Mouse (Mus musculus): ENCODE measurements around the gene Cntnap2.
"Not testable (repeated sequence)": the region's sequence is repeated elsewhere in the genome, so short reads cannot be mapped to it uniquely, and the experiment has no call there.

DNA sequence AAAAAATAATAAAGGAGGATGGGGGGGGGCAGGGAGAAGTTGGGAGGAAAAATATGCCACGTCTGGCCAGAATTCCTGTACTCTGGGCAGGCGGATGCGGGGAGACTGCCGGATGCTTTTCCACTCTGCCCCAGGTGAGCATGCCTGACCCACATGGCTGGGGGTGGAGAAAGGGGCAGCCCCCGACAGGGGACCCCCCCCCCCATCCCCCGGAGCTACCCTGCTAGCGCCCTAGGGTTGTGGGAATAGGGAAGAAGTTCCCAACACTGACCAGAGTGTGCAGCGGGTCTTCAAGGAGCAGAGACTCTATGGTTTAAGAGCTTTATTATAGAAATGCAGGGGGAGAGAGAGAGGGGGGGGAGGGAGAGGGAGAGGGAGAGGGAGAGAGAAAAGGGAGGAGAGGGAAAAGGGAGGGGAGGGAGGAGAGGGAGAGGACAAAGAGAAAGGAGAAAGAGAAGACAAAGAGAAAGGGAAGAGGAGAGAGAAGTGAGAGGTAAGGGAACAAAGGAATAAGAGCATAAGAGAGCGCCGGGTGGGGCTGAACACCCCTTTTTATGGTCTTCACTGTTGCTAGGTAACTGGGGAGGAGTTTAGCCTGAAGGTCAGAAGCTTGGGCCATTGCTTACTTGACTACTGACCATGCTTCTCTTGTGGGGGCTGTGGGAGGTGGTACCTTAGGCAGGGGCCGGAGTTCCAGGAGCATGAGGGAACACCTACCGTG, 2227.2 kb downstream of the Cntnap2 start:
- not testable (repeated sequence) for TF ChIP-seq POLR2A (IDR thresholded peaks at IDR 0.05; ENCODE audit: insufficient read length, low read depth); TCF12 (IDR thresholded peaks at IDR 0.05; ENCODE audit: insufficient read depth, poor library complexity, severe bottlenecking); MAX (IDR thresholded peaks at IDR 0.05; ENCODE audit: low read depth); SRF (IDR thresholded peaks at IDR 0.05; ENCODE audit: control insufficient read depth, insufficient read length, low read depth); MYOG (IDR thresholded peaks at IDR 0.05; ENCODE audit: control insufficient read depth in 1 of 3, insufficient read depth in 1 of 3, insufficient read length in 2 of 3, low read depth in 2 of 3); E2F4 (IDR thresholded peaks at IDR 0.05; ENCODE audit: insufficient read depth); USF1 (IDR thresholded peaks at IDR 0.05; ENCODE audit: low read depth); CEBPB (IDR thresholded peaks at IDR 0.05; ENCODE audit: insufficient read depth, poor library complexity, severe bottlenecking)
